Mouse (Mus musculus) stomach, postnatal 0 days (tissue): ENCODE data around the gene Anapc4.

ENCODE experiments used
- CTCF ChIP-seq: IDR thresholded peaks from 2 replicates; pipeline ENCODE4 v1.5.1; 2016; ENCODE audit warnings: antibody characterized with exemption, low read depth, mild to moderate bottlenecking, moderate library complexity
- EP300 ChIP-seq: optimal IDR thresholded peaks from 2 replicates; pipeline ENCODE3; 2016; ENCODE audit warnings: antibody characterized with exemption

DNA sequence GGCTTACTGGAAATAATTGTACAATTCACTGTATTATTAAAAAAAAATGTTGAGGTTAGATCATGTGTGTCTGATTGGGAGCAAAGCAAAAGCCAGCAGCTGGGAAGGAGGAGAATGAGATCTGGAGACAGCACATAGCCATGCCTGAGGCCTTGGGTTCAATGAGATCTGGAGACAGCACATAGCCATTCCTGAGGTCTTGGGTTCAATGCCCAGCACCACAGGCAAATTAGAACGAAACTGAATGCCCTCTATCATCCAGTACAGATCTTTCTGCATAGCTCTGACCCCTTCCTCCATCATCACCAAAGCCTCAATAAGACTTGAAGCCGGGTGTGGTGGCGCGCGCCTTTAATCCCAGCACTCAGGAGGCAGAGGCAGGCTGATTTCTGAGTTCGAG, 23.4 kb upstream of the Anapc4 start:
- no peak for TF ChIP-seq CTCF
- no peak for TF ChIP-seq EP300
